Mouse (Mus musculus) T-helper 17 cell (primary cell): Measurements from ENCODE around the gene Plxna4.
"Not testable (repeated sequence)": the region's sequence is repeated elsewhere in the genome, so short reads cannot be mapped to it uniquely, and the experiment has no call there.

Experiments used
- in situ Hi-C, 2 experiments: fragments of 300-600 bp; cut with MboI, MseI; formaldehyde crosslinking; loops; 1 replicate in 1 of 2; 2 replicates in 1 of 2; pipeline ENCODE4 v1.15.1; 2025; ENCODE audit warnings: high pct_unique_total_duplicates in 2 of 2

The Plxna4 gene

DNA sequence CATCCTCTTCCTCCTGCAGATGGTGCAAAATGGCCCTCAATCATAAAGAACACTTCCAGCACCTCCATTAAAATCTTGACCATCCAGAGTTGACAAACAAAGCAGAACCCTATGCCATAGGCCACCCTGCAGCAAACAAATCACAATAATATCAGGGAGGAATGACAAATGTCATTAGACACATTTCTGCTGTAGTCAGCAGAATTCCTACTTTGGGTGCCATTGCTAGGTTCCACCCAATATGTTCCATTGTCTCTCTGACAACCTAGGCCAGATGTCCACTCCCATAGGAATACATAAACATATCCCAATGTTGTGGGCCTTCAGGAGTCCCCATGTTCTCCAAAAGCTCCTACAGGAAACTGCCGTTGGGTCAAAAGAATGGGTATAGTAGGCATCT lies 41.1 kb downstream of the Plxna4 start:
- in situ Hi-C loops = no loop called here

DNA sequence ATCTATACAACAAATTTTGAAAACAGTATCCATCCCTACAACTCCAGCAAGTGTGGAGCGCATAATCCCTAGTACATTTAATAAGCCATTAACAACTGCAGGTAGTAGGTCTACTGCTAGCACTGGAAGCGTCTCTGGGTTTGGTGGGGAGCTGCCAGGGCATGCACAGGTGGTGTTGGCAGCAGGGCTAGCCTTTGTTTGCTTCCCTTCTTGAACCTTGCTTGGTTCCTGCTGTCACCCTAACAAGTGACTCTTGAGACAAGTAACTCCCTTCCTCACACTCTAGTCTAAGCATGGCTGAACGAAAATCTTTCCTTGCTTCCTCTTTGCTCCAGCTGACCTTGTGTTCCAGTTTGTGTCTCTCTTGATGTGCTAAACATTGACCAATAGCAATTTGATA lies 44.0 kb downstream of the Plxna4 start:
- in situ Hi-C loops = no loop called here

DNA sequence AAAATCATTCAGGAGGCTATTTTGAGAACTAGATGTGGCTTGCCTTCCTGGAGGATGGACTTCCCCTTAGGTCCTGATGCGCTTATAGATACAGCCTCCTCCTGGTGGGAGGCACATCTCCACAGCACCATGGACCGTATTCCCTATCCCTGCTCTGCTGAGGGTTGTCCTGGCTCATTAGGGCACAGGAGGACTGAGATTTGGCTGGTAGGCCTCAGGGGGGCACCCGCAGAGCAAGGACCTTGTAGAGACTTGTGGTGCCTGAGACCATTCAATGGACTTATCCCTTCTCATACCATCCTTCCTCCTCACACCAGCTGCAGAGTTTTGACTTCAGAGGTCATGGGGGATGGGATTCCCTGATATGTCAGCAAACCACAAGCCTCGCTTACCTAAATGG lies 47.8 kb downstream of the Plxna4 start:
- in situ Hi-C loops = no loop called here

- in situ Hi-C loops = no loop called here
Observed at GRCm38 (mm10) chr6:32533962-32534740, 53.8 kb downstream of the Plxna4 start.

- in situ Hi-C loops = no loop called here
Observed at GRCm38 (mm10) chr6:32528081-32528570, 59.9 kb downstream of the Plxna4 start.

- in situ Hi-C loops = no loop called here
Observed at GRCm38 (mm10) chr6:32527518-32527917, 60.5 kb downstream of the Plxna4 start.

- in situ Hi-C loops = no loop called here
Observed at GRCm38 (mm10) chr6:32526762-32527161, 61.2 kb downstream of the Plxna4 start.

DNA sequence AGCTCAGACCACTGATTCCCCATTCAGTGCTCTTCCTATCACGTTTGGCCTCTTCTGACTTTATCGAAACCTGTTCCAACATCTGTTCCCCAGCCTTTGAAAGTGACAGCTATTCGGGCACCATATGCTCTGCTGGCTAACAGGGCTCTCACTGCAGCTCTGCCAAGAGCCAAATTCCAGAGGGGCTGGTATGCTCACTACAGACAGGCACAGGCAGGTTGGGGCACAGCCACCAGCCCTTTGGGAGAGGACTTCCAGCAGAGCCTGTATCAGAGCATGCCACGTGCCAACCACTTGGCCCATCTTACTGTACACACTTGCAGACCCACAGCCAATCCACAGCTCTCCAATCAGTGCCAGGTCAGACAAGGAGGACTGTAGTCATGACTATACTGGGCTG lies 67.9 kb downstream of the Plxna4 start:
- in situ Hi-C loops = no loop called here

DNA sequence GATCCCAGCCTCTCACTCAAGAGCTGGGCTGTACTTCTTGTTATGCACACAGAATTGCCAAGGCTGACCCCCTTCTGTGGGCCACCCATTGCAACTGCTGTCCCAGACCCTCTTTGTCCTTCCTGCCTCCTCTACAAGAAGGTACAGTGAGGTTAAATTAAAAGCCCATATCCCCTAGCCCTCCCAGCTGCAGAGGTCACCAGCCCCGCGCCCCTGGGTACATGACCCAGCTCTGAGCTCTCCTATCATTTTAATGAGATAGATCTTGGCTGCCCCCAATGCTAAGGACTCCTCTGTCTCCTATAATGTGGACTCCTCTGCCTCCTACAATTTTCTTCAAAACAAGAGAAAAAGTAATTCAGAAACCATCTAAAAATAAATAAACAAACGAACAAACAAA lies 69.4 kb downstream of the Plxna4 start:
- in situ Hi-C loops = no loop called here

DNA sequence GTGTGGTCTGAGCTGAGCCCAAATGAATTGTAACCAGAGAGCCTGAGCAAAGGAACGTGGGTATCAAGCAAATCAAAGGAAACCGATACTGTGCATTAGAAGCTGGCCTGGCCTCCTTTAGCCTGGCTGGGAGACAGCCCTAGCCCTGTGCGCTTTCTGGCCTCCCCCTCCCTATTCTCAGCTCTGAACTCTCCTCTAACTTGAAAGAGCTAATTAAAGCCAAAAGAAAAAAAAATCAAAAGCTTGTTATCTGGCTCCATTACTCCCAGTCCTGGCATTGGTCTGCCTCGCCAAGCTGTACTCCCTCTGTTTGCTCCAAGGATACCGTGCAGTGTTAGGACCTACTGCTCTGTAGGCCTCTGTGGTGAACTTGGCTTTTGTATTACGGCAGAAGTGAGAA lies 73.9 kb downstream of the Plxna4 start:
- in situ Hi-C loops = no loop called here

DNA sequence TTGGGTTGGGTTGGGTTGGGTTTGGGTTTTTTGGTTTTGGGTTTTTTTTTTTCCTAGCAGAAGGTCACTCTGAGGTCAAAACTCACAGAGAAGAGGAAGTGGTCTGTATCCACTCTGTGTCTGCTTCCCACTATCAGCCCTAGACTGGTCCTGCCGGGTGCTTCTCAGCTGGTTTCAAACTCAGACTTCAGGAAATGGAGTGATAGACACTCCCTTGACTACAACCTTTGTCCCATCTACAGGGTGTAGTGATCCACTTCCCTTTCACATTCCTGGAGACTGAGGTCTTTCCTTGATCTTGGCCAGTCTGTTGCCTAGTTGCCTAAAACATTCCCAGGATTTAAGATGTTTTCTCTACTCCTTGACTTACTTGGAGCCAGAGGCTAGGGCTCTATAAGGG lies 76.0 kb downstream of the Plxna4 start:
- in situ Hi-C loops = no loop called here

- in situ Hi-C loops = no loop called here
Observed at GRCm38 (mm10) chr6:32510924-32511323, 77.1 kb downstream of the Plxna4 start.

DNA sequence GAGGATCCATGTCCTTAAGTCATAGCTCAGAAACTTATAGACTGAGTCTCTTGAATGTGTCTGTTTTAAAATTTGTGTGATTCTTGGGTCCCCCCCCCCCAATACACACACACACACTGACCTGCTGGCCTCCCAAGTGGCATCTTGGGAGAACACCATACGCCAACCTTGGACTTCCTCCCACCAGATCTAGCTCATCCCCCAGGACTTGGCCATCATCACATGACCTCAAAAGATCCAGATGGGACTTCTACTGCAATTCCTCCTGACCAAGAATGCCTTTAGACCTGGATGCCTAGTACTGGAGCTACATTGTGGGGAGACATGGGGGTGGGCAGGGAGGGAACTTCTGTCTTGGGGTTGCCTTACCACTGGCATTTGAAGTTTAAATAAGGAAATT lies 77.5 kb downstream of the Plxna4 start:
- in situ Hi-C loops = no loop called here

GRCm38 (mm10) chr6:32509046-32509445 lies 78.9 kb downstream of the Plxna4 start:
- in situ Hi-C loops = no loop called here

DNA sequence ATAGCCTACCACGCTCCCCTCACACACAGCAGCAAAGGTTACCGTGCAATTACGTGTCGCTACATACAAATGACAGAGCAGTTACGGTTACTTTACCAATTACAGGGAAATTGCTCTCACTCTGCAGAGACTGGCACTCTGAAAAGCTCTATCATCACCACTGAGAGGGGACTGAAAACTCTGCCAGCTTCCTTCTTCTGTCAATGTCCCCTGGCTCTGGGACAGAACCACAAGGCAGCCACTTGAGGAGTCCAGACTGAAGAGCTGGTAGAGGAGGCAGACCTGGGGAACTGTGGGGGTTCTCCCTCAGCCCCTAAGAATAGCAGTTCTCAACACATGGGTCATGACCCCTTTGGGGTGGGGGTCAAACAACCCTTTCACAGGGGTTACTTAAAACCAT lies 83.0 kb downstream of the Plxna4 start:
- in situ Hi-C loops = no loop called here

DNA sequence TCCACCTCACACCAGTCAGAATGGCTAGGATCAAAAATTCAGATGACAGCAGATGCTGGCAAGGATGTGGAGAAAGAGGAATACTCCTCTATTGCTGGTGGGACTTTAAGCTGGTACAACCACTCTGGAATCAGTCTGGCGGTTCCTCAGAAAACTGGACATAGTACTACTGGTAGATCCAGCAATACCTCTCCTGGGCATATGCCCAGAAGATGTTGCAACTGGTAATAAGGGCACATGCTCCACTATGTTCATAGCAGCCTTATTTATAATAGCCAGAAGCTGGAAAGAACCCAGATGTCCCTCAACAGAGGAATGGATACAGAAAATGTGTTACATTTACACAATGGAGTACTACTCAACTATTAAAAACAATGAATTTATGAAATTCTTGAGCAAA lies 86.8 kb downstream of the Plxna4 start:
- in situ Hi-C loops = not testable (repeated sequence)

- in situ Hi-C loops = no loop called here
Observed at GRCm38 (mm10) chr6:32498106-32498505, 89.9 kb downstream of the Plxna4 start.

- in situ Hi-C loops = no loop called here
Observed at GRCm38 (mm10) chr6:32496109-32496508, 91.9 kb downstream of the Plxna4 start.

DNA sequence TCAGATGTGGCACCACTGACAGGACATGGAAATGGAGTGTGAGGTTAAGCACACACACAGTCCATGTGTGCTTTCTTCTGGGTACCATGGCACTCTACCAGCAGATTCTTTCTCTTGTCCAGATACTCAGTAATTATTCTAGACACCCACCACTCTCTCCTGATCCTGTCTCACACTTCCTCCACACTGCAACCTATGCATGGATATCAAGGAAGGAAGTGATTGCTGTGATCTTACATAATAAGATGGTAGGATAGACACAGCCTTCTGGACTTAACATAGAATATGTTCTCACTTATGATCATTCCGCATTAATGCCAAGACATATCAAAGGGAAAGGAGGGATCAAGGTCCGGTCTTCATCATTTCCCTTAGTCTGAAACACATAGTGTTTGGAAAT lies 92.5 kb downstream of the Plxna4 start:
- in situ Hi-C loops = no loop called here

DNA sequence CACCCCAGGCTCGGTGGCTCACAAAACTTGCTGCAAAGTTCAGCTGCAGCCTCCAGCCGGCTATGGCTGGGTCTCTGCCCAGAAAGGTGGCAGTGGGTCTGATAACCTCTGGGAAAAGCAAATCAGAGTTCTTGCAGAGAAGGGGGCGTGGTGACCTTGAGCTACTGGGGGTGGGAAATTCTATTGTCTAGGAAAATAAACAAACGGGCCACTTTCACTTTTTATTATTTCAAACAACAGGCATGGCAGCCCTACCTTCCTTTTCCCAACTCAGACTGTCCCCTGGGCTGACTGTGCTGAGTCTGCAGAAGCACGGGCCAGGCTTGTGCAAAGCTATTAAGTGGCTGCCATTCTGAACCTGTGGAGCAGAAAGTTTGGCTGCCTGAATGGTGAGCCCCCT lies 94.4 kb downstream of the Plxna4 start:
- in situ Hi-C loops = no loop called here

DNA sequence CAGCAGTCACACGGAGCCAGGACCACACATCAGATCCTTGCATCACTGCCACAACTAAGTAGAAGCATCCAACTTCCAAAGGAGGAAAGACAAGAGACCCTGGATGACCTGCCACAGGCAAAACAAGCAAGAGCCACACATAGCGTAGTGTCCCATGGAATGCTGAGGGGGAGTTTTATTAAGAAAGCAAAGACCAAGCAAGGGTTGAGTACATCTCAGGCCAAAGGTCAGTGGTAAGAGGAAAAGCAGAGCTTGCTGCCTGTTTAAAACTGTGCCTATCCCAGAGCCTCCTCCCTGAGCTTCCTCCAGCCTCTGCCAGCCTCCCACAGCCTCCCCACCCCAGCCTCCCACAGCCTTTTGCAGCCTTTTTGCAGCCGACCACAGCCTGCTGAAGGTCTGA lies 100.9 kb downstream of the Plxna4 start:
- in situ Hi-C loops = no loop called here

- in situ Hi-C loops = no loop called here
Observed at GRCm38 (mm10) chr6:32482469-32482868, 105.5 kb downstream of the Plxna4 start.

GRCm38 (mm10) chr6:32480741-32481140 lies 107.3 kb downstream of the Plxna4 start:
- in situ Hi-C loops = no loop called here

- in situ Hi-C loops = no loop called here
Observed at GRCm38 (mm10) chr6:32479765-32480164, 108.2 kb downstream of the Plxna4 start.
